Mouse (Mus musculus) urinary bladder, postnatal 14 days (tissue): ENCODE results near the gene Pdzd2.

ENCODE experiments used
- DNase-seq: peaks from one replicate; pipeline ENCODE4 v3.0.0; 2021; ENCODE audit warnings: low spot score

Gene Pdzd2

GRCm38 (mm10) chr15:12739277-12740247 lies at the start of gene Pdzd2:
TSS of gene Pdzd2 (minus strand) at chr15:12739924.
- peak; percentile 93 for DNase-seq

DNA sequence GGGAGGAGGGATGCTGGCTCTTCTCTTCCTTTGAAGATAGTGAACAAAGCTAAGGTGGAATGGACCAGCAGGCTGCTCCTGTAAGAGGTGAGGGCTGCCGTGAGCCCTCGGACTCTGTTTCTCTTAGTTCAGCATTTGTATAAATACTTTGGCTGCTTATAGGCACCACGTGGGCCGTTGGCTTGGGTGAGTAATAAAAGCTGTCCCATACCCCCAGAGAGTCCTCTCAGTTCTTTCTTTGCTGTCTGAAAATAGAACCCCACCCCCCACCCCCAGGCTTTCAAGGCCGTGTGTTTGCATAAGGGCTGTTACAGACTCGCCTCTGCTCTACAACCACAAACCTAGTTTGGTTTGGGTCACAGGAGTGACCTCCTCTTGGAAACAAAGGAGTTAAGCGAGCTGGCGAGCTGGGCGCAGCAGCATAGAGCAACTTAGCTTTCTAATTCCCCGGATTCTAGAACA lies 49.7 kb upstream of the Pdzd2 start:
- no peak for DNase-seq

- DNase-seq, result no peak
These were observed 48.8 kb upstream of the Pdzd2 start for GRCm38 (mm10) chr15:12788536-12788935.

DNA sequence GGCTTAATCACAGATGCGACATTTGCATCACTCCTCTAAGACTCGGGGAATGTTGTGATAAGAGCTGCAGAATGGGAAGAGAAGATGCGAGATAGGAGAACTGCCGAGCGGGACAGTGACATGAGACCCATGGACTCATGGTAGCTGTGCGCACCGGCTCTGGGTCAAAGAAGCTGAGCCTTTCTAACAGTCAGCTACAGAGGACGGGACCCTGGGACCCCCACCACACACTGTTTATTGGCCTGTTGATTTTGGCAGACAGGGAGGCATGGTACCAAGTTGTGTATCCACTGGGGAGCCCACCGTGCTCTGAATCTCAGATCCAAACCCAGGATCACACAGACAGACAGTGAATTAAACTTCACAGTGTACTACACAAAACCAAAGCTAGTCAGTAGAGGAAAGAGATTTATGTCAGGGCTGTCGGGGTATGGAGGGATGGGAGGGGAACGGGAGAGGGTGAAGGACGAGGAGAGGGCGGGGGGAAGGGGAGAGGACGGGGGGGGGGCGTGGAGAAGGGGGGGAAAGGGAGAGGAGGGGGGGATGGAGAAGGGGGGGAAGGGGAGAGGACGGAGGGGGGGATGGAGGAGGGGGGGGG lies 42.1 kb upstream of the Pdzd2 start:
- no peak for DNase-seq

DNA sequence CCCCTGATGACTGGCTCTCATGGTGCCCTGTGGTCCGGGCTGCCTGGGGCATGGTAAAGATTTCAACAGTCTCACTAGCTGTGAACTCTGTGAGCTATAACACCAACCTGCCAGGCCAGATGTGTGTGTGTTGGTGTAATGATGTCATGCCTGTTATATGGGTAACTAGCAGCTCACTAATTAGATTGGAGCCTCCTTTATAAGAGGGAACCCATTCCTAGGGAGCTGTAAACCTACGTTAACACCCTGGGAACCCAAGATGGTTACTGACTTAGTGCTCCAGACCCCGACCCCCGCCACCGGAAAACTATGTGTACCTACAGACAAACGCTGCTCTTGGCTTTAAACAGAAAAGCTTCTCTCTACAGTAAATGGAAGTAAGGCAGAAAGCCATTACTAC lies 41.6 kb upstream of the Pdzd2 start:
- DNase-seq, result no peak

DNA sequence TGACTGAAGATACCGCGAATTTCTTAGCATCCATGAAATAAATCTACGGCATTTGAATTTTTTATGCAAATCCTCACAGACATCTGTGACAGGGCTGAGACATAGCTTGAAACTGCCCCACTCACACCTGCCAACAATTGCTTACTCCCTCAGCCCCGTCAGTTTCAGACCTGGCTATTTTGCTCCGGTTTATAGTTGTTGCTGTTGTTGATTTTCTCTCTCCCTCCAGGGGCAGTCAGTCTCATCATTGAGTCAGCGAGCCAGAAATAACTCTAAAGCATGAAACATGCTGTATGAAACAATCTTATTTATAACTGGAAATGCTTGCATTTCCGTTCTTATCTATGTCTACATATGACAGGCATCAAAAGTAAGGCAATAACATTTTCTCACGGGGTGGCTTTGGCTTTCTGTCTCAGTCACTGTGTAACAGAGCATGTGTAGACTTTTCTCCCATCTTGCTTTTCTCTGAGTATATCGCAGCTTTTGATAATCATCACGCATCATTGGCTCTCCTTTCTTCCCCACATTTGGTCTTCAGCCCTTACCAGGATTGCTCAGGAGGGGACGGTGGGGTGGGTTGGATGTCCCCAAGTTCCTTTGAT lies 34.5 kb upstream of the Pdzd2 start:
- DNase-seq, result no peak

- DNase-seq, result no peak
These were observed 31.2 kb upstream of the Pdzd2 start for GRCm38 (mm10) chr15:12770958-12771357.

DNA sequence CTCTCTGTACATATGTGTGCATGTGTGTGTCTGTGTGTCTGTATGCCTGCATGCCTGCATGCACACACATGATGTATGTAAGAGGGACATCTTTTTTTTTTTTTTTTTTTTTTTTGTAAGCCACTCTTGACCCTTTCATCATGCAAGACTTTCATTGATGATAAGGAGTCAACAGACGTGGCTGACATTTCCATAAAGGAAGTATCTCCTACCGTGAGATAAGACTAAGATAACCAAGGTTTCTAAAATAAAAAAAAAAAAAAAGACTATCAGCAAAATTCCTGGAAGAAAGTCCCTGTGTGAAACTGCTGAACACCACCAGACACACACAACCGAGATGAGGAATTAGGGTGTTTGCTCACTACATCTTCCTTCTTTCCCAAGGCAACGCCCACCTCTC lies 27.1 kb upstream of the Pdzd2 start:
- no peak for DNase-seq

GRCm38 (mm10) chr15:12763147-12763546 lies 23.4 kb upstream of the Pdzd2 start:
- no peak for DNase-seq

DNA sequence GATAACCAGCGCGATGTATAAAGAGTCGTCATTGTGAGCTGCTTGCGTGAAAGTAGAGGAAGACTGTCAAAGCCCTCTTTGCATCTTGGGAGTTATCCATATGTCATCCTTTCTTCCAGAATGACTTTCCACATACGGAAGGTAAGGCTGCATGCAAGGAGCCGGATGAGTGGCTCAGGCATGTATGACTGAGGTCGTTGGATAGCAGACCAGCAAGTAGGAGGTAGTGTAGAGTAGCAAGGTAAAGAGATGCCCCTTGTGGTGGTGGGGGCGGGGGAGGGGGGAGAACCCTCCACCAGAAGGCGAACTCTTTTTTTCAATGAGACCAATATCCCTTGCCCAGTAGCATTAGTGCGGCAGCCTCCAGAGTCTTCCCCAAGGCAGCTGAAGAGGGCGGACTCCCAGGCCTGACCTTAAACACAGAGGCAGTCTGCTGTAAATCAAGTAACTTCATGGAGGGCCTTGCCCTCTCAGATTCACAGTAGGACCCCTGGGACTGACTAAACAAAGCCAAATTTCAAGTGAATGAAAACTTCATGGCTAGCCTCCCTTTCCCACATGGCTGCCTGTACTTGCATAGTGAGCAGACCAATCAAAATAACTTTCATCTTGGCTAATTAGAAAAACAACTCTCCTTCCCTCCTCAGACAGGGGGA lies 22.7 kb upstream of the Pdzd2 start:
- DNase-seq, result no peak

DNA sequence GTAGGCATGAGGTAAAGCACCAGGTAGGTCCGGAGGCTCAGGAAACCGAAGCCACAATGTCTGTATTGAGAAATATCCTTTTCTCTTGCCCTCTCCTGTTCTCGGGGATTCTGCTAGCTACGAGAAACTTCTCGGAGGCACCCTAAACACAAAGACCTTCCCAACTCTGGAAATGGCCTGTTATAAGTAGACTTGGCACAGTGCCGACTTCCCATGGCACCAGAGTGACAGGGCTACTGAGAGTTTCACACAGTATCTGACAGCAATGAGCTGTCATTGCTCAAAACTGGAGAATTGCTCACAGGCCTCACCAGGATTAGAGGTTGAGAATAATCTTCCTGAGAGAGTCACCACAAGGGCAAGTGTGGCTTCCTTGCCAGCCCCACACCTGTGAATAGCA lies 21.0 kb upstream of the Pdzd2 start:
- DNase-seq, result no peak

DNA sequence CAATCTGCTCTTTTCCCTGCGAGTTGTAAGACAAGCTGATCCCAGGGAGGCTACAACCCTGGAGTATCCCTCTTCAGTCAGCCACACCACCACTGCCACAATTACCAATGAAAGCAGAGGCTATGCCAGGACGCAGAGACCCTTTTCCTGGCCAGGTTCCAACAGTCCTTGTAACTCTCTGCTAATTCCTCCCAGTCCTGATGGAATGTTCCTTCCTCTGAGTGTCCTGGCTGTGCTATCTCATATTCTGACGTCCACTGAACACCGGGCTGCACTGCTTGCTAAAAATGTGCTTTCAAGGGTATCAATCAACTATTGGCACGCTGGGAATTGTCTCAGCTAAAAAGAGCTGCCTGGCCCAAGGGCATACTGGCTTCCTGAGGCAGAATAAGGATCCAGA lies 18.7 kb upstream of the Pdzd2 start:
- DNase-seq, result no peak

DNA sequence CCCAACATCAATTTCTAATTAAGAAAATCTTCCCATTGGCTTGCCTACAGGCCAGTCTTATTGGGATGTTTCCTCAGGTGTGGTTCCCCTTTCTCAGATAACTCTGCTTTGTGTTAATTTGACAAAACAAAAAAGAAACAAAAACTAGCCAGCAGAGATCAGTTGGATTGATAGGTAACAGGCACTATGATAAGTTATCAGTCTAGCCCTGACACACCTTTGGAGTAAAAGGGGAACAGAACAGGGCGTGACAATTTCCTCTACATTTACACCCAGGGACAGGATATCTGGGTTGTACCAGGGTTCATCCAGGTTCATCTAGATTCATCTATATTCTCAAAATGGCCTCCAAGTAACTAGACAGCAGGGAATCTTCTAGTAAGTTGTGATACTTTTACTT lies 18.0 kb upstream of the Pdzd2 start:
- DNase-seq, result no peak

DNA sequence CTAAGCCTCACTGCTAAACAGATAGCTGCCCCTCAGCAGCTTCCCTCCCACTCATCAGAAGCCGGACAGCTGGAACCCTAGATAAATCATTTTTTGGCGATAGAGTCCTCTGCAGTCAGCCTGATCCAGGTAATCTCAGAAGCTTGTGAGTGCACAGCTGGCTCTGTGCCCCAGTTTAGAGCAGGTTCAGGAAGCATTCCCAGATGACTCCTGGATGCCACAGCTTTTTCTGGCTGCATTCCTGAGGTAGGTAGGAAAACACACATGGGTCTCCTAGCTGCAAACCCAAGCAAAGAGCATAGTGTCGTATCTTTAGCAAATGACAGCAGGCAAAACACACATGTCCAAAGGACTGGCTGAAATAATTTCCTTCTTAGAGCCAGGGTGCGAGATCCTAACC lies 13.5 kb upstream of the Pdzd2 start:
- no peak for DNase-seq

DNA sequence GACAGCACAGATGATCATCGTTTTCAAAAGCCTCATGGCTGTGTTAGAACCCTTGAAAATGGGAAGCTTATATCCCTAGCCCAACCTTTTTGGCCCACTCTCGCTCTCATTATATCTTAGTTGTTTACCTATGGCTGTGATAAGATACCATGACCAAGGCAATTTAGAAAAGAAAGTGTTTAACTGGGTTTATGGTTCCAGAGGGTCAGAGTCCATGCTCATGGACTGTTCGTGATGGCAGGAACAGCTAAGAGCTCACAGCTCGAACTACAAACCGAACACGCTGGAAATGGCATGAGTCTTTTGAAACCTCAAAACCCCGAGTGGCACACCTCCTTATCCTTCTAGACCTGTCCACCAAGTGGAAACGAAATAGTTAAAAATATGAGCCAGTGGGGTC lies 11.2 kb upstream of the Pdzd2 start:
- DNase-seq, result no peak

DNA sequence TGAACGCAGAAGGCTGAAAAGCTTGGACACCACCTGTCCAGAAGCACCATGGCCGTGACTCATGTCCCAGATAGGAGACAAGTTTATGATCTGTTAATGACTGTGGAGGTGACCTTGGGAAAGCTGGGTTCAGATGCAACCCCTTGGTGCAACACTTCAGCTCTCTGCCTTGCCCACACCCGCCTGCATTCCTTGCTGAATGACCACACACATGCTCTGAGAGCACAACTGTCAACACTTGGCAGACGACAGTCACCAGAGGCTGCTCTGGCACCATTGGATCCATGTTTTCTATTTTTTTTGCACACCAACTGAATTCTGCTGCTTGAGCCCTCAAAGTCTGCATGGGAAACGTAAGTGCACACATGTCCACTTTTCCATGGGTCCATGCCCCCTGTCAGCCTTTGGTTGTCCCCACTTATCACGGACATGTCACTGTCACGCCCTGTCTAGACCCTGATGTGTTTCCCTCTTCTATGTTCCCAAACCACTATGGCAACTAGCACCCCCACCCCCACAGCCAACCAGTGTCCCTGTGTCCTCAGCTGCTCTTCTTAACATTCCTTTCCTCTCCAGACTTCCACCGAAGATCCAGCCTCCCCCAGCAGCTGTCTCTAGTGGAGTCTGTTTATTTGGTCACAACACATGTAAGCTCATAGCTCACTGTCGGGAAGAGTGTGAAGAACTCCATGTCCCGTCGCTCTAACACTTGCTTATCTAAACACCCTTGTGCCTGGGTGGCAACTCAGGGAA lies 10.0 kb upstream of the Pdzd2 start:
- DNase-seq, result no peak

GRCm38 (mm10) chr15:12742117-12742906 lies 2.6 kb upstream of the Pdzd2 start:
- DNase-seq, result no peak

- DNase-seq, result no peak
These were observed 1.2 kb downstream of the Pdzd2 start for GRCm38 (mm10) chr15:12738301-12739093.

DNA sequence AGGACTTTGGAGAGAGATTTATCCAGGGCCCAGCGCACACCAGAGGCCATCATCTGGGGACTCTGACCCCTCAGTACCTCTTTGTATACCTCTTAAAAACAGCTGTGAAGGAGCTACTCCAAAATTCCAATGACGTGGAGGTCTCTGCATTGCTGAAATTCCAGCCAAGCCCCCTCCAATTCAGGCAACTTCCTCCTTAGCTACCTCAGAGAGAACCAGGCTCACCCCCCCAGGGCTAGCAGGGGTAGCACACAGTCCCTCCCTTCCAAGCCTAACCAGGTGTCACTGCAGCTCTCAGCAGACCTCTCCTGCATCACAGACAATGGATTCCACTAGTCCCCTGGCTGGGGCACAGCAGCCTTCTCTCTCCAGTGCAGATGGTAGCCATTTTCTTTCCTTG lies 4.5 kb downstream of the Pdzd2 start:
- no peak for DNase-seq

DNA sequence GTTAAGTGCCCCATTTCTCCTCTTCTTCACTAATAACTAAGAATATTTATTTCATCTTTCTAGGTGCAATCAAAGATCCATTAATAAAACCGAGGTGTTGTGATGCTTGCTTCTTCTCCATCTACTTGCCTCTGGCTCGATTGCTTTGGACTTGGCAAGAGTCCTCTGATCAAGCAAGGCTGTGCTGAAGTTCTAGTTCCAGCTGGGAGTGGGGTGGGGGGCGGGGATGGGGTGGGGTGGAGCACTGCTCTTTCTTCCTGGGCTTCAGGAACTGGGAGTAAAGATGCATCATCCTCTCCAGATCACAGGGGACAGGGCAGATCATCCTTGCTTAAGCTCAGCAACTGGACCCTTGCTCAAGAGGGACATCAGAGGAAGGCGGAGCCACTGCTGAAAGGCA lies 5.5 kb downstream of the Pdzd2 start:
- no peak for DNase-seq
